Mouse (Mus musculus): ENCODE measurements around the gene Ltbp3.

DNA sequence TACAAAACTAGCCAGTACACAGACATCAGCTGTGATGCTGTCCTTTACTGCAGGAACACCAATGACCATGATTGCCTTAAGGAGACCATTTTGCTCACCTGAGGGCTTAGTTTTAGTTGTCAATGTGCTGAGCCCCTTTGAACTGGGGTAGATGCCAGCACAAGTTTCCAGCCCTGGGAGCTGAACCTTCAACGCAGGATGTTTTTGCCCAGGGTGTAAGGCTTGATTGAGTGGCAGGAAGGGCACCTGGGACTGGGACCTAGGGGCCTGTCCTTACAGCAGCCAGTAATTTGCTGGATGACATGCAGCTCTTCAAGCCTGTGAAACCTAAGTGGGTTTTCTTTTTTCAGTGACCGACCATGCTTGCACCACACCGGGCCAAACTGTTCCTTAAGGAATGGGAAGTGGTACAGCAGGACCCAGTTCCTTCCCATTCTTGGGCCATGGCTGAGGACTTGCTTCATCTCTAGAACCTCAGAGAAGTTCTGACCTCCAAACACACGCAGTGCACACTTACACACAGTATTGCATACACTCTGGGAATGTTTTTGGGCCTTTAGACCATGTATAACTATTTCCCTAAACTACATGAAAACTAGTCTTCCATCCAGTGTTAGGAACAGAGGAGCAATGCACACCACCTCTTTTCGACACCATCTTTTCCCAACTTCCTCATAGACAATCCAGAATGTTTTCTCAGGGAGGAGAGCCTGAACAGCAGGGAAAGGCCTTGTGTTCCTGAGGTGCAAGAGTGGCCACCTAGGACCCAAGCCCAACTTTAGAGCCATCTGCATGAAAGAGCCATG is 54.3 kb downstream of the Ltbp3 start:
- TF ChIP-seq CTCF (IDR thresholded peaks at IDR 0.05; ENCODE audit: control insufficient read depth, insufficient read depth, insufficient replicate concordance, low read depth, low read length) (0 out of 2 replicates have a peak, but pooled peaks have one; percentile 1), POLR2A (IDR thresholded peaks at IDR 0.05; ENCODE audit: control insufficient read depth, low read depth, low read length) (peak; percentile 41; the same call in 1 of the 2 replicates)

Data from testis, adult 2 months (tissue).